Mouse (Mus musculus): Measurements from ENCODE around the gene Vcp.
A peak's percentile ranks its signal among the peaks of the same experiment; 100 is the strongest.

Gene Vcp

DNA sequence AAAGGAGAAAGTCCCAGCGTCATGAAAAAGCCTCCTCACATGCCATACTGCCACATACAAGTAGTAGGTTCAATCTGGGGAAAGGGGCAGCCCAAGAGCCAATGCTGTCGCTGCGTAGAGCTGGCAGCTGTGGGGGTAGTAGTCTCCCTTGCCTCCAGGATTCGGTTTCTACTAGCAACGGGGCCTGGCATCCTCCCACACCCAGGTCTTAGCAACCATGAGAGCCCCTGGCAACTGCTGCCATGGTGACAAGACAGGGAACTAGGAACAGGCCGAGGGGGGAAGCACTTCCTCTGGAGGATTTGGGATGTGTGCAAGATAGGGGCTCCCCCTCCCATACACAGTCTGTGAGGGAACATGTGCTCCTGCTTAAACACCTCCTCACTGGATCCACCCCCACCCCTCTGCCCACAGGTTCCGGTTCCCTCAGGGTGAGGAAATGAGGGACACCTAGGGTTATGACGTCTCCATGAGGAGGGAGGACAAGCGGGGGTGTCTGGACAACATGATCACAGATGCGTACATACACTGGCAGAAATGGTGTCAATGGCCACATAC lies 53.5 kb downstream of the Vcp start:
- DNase-seq (ENCODE audit: extremely low read depth, insufficient read length, low spot score): no peak

GRCm38 (mm10) chr4:42945952-42946351 lies 54.4 kb downstream of the Vcp start:
- no peak for DNase-seq (ENCODE audit: extremely low read depth, insufficient read length, low spot score)

DNA sequence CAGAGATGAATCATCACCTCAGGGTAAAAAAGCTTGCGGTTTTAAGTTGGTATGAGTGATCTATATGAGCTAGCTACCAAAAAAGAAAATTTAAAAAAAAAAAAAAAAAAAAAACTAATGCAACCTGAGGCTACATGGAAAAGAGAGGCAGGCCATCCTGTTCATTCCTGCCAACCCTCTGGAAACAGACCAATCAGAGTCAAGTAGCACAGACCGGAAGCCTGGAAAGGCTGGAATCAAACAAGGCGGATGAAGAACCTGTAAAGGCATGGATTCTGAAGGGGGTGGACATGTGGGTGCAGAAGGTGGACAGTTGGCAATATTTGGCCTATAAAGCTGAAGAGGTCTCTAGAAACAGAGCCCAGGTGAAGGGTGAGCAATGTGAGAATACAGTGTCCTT lies 54.9 kb downstream of the Vcp start:
- DNase-seq (ENCODE audit: extremely low read depth, insufficient read length, low spot score): no peak

GRCm38 (mm10) chr4:42945043-42945442 lies 55.3 kb downstream of the Vcp start:
- DNase-seq (ENCODE audit: extremely low read depth, insufficient read length, low spot score): peak; percentile 37

DNA sequence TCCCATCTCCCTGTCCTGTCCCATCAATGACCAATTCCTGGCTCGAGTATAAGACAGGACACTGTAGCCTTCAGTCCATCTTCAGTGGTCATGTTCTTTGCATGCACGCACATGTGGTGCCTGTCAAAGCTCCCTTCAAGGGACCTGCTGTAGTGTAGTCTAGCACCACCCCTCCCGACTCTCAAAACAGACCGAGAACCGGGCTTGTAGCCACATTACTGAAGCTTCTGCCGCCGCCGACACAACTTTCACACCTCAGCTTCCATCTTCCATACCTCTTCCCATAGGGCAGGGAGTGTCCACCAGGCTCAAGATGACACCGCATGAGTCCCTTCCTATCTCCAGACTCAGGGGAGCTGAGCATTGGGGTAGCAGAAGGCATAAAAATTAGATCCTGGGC lies 56.1 kb downstream of the Vcp start:
- no peak for DNase-seq (ENCODE audit: extremely low read depth, insufficient read length, low spot score)

DNA sequence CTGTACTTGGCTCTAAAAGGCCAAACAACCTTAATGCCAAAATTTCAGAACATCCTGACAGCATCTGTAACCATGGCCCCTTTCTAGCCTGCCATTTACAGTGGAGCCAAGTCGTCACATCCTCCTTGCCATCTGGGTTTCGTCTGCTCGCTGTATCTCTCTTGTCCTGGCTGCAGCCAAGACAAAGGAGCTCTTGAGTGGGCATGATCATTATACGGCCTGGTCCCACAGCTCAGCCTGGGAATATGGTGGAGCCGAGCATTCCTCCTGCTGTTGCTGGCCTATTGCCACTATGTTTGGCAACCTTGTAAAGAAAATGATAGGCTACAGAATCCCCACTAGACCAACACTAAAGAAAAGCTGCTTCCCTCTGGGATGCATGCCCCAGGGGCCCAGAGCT lies 57.0 kb downstream of the Vcp start:
- DNase-seq (ENCODE audit: extremely low read depth, insufficient read length, low spot score): no peak

DNA sequence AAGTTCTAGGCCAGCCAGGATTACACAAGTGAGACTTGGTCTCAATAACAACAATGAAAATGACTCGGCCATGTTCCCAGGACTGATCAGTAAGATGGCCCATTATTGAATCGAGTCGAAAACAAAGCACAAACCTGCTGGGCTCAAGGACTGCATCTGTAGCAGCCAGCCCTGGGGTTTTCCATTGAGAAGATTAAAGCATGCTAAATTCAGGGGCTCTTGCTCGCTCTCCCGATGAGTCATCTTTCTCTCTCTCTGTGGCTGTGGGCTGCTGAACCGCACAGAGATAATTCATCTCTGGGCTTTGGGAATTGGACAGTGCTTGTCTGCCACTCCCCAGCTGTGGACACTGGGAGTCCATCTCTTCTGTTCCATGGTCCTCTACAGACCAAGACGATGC lies 58.9 kb downstream of the Vcp start:
- DNase-seq (ENCODE audit: extremely low read depth, insufficient read length, low spot score): no peak

- DNase-seq (ENCODE audit: extremely low read depth, insufficient read length, low spot score): no peak
Observed at GRCm38 (mm10) chr4:42933630-42934029, 66.7 kb downstream of the Vcp start.

GRCm38 (mm10) chr4:42932229-42932969 lies 67.9 kb downstream of the Vcp start:
- DNase-seq (ENCODE audit: extremely low read depth, insufficient read length, low spot score): no peak

All from 3134 (cell line).